Mouse (Mus musculus): ENCODE measurements around the gene Utp4. TPM values are rescaled to one million over a fixed set of nuclear protein-coding genes. Genes with fewer than 3 reads are reported as not detected.
"Not testable (repeated sequence)": the region's sequence is repeated elsewhere in the genome, so short reads cannot be mapped to it uniquely, and the experiment has no call there.

Utp4 gene
- polyA plus RNA-seq, 1 experiment from 2014 or later: 57.4 TPM

- H3K4me1 ChIP-seq (replicated peaks): no peaks in the 10 kb centered on the region; the same call in 1 of the 2 replicates
- no peak overlapping the region for H3K4me2 ChIP-seq
- H3K9me3 ChIP-seq (replicated peaks): no peaks in the 10 kb centered on the region
- ATAC-seq (ENCODE audit: low read depth) (no peak), DNase-seq (no peak)
- H3K27ac ChIP-seq: no peak overlapping the region
- WGBS (ENCODE audit: insufficient replicate concordance): 89% methylated on average over 6 of the region's 6 CpGs
- H3K36me3 ChIP-seq: peaks cover 86% of the 10 kb centered on the region
- no peak overlapping the region for H3K4me3 ChIP-seq (replicated peaks)
- no peak overlapping the region for H3K9ac ChIP-seq
- no peaks in the 10 kb centered on the region for H3K27me3 ChIP-seq
Measured at GRCm38 (mm10) chr8:106906635-106907034, 13.2 kb downstream of the Utp4 start.

GRCm38 (mm10) chr8:106907450-106907849, 14.0 kb downstream of the Utp4 start:
- ATAC-seq (ENCODE audit: low read depth): no peak
- Histone ChIP-seq H3K27ac (no peak overlapping the region), H3K4me2 (no peak overlapping the region), H3K9ac (no peak overlapping the region), H3K4me3 (replicated peaks) (no peak overlapping the region), H3K4me1 (replicated peaks) (no peaks in the 10 kb centered on the region; the same call in 1 of the 2 replicates), H3K27me3 (no peaks in the 10 kb centered on the region), H3K36me3 (peaks cover 86% of the 10 kb centered on the region), H3K9me3 (replicated peaks) (no peaks in the 10 kb centered on the region)
- WGBS (ENCODE audit: insufficient replicate concordance): 78% methylated on average over 6 of the region's 6 CpGs
- DNase-seq: no peak

GRCm38 (mm10) chr8:106908291-106908690, 14.9 kb downstream of the Utp4 start:
- 81% methylated on average over 7 of the region's 7 CpGs for WGBS (ENCODE audit: insufficient replicate concordance)
- DNase-seq (no peak), ATAC-seq (ENCODE audit: low read depth) (no peak)
- H3K4me2 ChIP-seq: no peak overlapping the region
- peaks cover 82% of the 10 kb centered on the region for H3K36me3 ChIP-seq
- no peak overlapping the region for H3K27ac ChIP-seq
- no peak overlapping the region for H3K4me3 ChIP-seq (replicated peaks)
- no peak overlapping the region for H3K9ac ChIP-seq
- H3K9me3 ChIP-seq (replicated peaks): no peaks in the 10 kb centered on the region
- H3K27me3 ChIP-seq: no peaks in the 10 kb centered on the region
- no peaks in the 10 kb centered on the region; the same call in 1 of the 2 replicates for H3K4me1 ChIP-seq (replicated peaks)

GRCm38 (mm10) chr8:106913631-106914030, 20.2 kb downstream of the Utp4 start:
- ATAC-seq (ENCODE audit: low read depth) (no peak), DNase-seq (no peak)
- Histone ChIP-seq H3K9ac (no peak overlapping the region), H3K4me2 (no peak overlapping the region), H3K9me3 (replicated peaks) (no peaks in the 10 kb centered on the region), H3K36me3 (peaks cover 80% of the 10 kb centered on the region), H3K4me1 (replicated peaks) (no peaks in the 10 kb centered on the region), H3K27me3 (no peaks in the 10 kb centered on the region), H3K4me3 (replicated peaks) (no peak overlapping the region), H3K27ac (no peak overlapping the region)
- 87% methylated on average over 10 of the region's 10 CpGs for WGBS (ENCODE audit: insufficient replicate concordance)

GRCm38 (mm10) chr8:106919721-106920394, 26.4 kb downstream of the Utp4 start:
- no peaks in the 10 kb centered on the region for H3K9me3 ChIP-seq (replicated peaks)
- ATAC-seq (ENCODE audit: low read depth) (peak; percentile 20; the same call in 1 of the 2 replicates), DNase-seq (no peak)
- H3K27me3 ChIP-seq: no peaks in the 10 kb centered on the region
- peaks cover 85% of the 10 kb centered on the region for H3K36me3 ChIP-seq
- no peak overlapping the region for H3K4me2 ChIP-seq
- H3K4me1 ChIP-seq (replicated peaks): no peaks in the 10 kb centered on the region
- H3K9ac ChIP-seq: no peak overlapping the region
- H3K27ac ChIP-seq: no peak overlapping the region
- WGBS (ENCODE audit: insufficient replicate concordance): 78% methylated on average over 8 of the region's 8 CpGs
- no peak overlapping the region for H3K4me3 ChIP-seq (replicated peaks)

GRCm38 (mm10) chr8:106920395-106920741, 26.9 kb downstream of the Utp4 start:
- H3K36me3 ChIP-seq: peaks cover 80% of the 10 kb centered on the region
- DNase-seq (no peak), ATAC-seq (ENCODE audit: low read depth) (no peak)
- no peaks in the 10 kb centered on the region for H3K27me3 ChIP-seq
- H3K4me1 ChIP-seq (replicated peaks): no peaks in the 10 kb centered on the region
- 83% methylated on average over 5 of the region's 5 CpGs for WGBS (ENCODE audit: insufficient replicate concordance)
- H3K9me3 ChIP-seq (replicated peaks): no peaks in the 10 kb centered on the region
- no peak overlapping the region for H3K4me3 ChIP-seq (replicated peaks)
- no peak overlapping the region for H3K4me2 ChIP-seq
- H3K9ac ChIP-seq: no peak overlapping the region
- H3K27ac ChIP-seq: no peak overlapping the region

GRCm38 (mm10) chr8:106924057-106924456, 30.6 kb downstream of the Utp4 start:
- WGBS (ENCODE audit: insufficient replicate concordance): 61% methylated on average over 4 of the region's 4 CpGs
- H3K27me3 ChIP-seq: no peaks in the 10 kb centered on the region
- DNase-seq: no peak

GRCm38 (mm10) chr8:106924904-106925349, 31.5 kb downstream of the Utp4 start:
- H3K9ac ChIP-seq: no peak overlapping the region
- H3K4me1 ChIP-seq (replicated peaks): no peaks in the 10 kb centered on the region
- H3K4me2 ChIP-seq: no peak overlapping the region
- no peak overlapping the region for H3K4me3 ChIP-seq (replicated peaks)
- H3K9me3 ChIP-seq (replicated peaks): no peaks in the 10 kb centered on the region
- ATAC-seq (ENCODE audit: low read depth) (no peak), DNase-seq (no peak)
- 78% methylated on average over 8 of the region's 8 CpGs for WGBS (ENCODE audit: insufficient replicate concordance)
- peaks cover 34% of the 10 kb centered on the region for H3K36me3 ChIP-seq
- H3K27me3 ChIP-seq: no peaks in the 10 kb centered on the region
- no peak overlapping the region for H3K27ac ChIP-seq

More at GRCm38 (mm10) chr8:106924057-106924456, 30.6 kb downstream of the Utp4 start:
- no peak overlapping the region for H3K4me3 ChIP-seq (replicated peaks)
- no peak overlapping the region for H3K9ac ChIP-seq
- H3K4me1 ChIP-seq (replicated peaks): no peaks in the 10 kb centered on the region
- H3K4me2 ChIP-seq: no peak overlapping the region
- no peaks in the 10 kb centered on the region for H3K9me3 ChIP-seq (replicated peaks)
- H3K27ac ChIP-seq: no peak overlapping the region
- ATAC-seq (ENCODE audit: low read depth): no peak
- peaks cover 43% of the 10 kb centered on the region for H3K36me3 ChIP-seq

- peaks cover 29% of the 10 kb centered on the region for H3K36me3 ChIP-seq
- no peak overlapping the region for H3K27ac ChIP-seq
- no peak overlapping the region for H3K4me2 ChIP-seq
- 72% methylated on average over 4 of the region's 4 CpGs for WGBS (ENCODE audit: insufficient replicate concordance)
- no peaks in the 10 kb centered on the region for H3K9me3 ChIP-seq (replicated peaks)
- DNase-seq (no peak), ATAC-seq (ENCODE audit: low read depth) (no peak)
- no peak overlapping the region for H3K9ac ChIP-seq
- no peaks in the 10 kb centered on the region for H3K27me3 ChIP-seq
- no peak overlapping the region for H3K4me3 ChIP-seq (replicated peaks)
- H3K4me1 ChIP-seq (replicated peaks): no peaks in the 10 kb centered on the region
Measured at GRCm38 (mm10) chr8:106925446-106925845, 32.0 kb downstream of the Utp4 start.

- ATAC-seq (ENCODE audit: low read depth) (0 out of 2 replicates have a peak, but pooled peaks have one; percentile 36), DNase-seq (no peak)
- H3K27ac ChIP-seq: no peak overlapping the region
- no peak overlapping the region for H3K4me2 ChIP-seq
- H3K4me3 ChIP-seq (replicated peaks): no peak overlapping the region
- H3K9ac ChIP-seq: no peak overlapping the region
- 37% methylated on average over 4 of the region's 4 CpGs for WGBS (ENCODE audit: insufficient replicate concordance)
- H3K9me3 ChIP-seq (replicated peaks): no peaks in the 10 kb centered on the region
- H3K27me3 ChIP-seq: peaks cover 4% of the 10 kb centered on the region; the same call in 1 of the 2 replicates
- H3K4me1 ChIP-seq (replicated peaks): 0 out of 2 replicates have a peak, but pooled peaks cover under 1% of the 10 kb centered on the region
- peaks cover 14% of the 10 kb centered on the region for H3K36me3 ChIP-seq
Measured at GRCm38 (mm10) chr8:106927247-106927646, 33.8 kb downstream of the Utp4 start.

GRCm38 (mm10) chr8:106928182-106928581, 34.7 kb downstream of the Utp4 start:
- not testable (repeated sequence) for H3K9ac ChIP-seq; H3K36me3 ChIP-seq; ATAC-seq (ENCODE audit: low read depth); H3K4me2 ChIP-seq; H3K27ac ChIP-seq; H3K4me1 ChIP-seq (replicated peaks); H3K4me3 ChIP-seq (replicated peaks); DNase-seq; H3K27me3 ChIP-seq; H3K9me3 ChIP-seq (replicated peaks)
- 84% methylated on average over 11 of the region's 11 CpGs for WGBS (ENCODE audit: insufficient replicate concordance)
